Mouse (Mus musculus) retina, adult 2 months (tissue): ENCODE measurements around the gene Alkbh7.

Experiments
- DNase-seq: peaks from one replicate; pipeline ENCODE4 v3.0.0-alpha.2; 2012; ENCODE audit warnings: low read depth, low spot score

Alkbh7 gene

DNA sequence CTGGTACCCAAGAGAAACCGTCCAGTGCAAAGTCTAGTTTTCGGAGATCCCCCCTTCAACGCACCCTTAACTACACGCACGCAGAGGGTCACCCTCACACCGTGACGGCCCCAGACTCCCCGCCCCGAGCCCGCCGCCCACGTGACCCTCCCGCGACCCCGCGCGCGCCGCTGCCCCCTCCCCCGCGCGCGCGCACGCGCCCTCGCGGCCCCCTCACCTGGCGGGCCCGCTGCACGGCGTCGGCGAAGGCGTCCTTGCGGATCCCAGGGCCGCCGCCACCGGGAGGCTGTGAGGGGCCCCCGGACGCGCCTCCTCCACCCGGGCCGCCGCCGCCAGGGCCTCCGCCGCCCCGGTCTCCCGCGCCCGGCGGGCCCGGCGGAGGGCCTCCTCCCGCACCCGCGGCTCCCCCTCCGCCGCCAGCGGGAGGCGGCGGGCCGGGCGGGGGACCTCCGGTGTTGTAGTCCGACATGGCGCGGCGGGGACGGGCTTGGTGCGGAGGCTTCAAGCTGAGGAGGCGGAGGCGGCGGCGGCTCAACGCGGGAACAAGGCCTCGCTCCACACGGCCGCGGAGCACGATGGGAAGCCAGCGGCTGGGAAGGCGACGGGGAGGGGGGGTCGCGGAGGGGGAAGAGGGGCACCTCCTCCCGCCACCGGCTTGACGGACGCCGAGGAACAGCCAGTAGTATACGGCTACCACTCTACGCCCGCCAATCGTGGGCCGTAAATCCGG, 34.0 kb downstream of the Alkbh7 start, which contains the start of gene Khsrp:
Khsrp (minus strand) TSS at position 592 of the 730 bp plus-strand sequence.
- DNase-seq = no peak

DNA sequence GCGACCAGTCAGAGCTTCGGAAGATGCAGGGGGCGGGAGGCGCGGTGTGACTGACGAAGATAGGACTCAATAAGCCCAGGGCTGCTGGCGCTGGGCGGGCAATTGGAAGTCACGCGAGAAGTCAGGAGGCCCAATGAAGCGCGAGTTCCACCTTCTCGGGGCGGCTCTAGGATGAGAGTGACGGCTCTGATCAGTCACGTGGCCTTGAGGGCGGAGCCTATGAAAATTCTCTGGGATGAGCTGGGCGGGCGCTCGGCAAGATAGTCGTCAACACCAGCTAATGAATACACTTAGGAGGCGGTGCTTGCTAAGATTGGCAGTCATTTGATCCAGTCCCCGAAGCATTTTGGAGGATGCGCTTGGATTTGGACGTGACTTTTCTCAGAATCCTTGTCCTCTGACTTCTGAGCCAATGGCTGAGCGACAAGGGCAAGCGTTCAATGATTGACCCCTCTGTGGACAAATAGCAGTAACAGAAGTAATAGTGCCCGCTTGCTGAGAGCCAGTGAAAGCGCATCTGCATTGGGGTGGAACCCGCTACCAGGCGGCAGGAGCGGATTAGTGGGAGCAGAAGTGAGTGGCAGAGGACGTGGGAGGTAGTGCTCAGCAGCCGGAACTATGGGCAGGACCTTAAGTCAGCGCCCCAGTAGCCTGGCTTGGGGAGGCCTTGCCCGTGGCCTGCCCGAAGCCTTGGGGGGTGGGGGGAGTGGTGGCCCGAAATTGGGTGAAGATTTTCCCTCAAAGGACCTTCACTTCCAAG, 34.7 kb downstream of the Alkbh7 start:
- peak; percentile 100 for DNase-seq

DNA sequence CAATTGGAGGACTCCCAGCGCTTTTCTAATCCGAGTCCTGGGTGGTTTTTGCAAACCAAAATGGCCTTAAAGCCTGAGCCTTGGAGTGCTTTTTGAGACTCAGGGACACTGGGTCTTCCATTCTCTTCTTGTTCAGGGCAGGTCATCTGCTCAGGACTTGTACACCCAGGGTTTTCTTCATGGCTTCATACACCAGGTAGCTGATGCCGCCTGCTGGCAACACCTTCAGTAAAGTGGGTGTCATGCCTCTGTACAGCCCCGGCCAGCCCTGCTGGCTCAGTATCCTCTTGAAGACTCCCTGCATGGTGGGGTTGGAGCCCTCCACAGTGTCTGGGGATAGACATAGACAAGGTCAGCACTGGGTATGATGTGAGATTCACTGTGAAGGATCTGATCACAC, 35.7 kb downstream of the Alkbh7 start:
- DNase-seq = no peak

DNA sequence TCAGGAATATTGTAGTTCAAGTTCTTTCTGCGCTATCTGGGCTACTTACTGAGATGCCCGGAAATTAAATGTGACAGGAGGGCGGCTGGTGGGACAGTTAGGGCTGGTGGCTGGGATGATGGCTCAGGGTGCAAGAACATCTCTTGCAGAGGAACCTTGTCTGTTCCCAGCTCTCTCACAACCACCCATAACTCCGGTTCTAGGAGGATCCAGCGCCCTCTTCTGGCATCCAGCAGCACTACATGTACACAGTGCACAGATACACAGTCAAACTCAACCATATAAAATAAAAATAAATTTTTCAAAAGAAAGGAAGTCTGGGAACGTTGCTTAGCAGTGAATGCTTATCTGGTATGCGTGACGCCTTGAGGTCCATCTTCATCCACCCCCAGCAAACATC, 41.8 kb downstream of the Alkbh7 start:
- no peak for DNase-seq

DNA sequence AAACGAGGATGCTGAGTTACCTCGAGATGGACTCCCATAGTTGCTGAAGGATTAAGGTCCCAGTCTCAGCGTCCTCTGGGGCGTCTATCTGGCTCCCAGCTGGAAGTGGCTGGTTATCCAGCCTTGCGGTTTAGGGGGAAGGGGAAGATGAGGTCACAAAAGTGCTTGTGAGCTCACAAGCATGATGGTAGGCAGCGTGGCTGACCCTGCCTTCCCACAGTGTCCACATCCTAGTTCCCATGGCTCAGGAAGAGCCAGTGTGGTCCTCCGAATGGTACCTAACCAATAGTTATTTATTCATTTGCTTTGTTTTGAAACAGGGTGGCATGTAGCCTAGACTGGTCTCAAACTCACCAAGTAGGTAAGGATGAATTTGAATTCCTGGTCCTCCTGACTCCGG, 44.4 kb downstream of the Alkbh7 start, which contains the start of gene Slc25a41:
Slc25a41 (minus strand) TSS at position 101 of the 400 bp plus-strand sequence.
- no peak for DNase-seq

DNA sequence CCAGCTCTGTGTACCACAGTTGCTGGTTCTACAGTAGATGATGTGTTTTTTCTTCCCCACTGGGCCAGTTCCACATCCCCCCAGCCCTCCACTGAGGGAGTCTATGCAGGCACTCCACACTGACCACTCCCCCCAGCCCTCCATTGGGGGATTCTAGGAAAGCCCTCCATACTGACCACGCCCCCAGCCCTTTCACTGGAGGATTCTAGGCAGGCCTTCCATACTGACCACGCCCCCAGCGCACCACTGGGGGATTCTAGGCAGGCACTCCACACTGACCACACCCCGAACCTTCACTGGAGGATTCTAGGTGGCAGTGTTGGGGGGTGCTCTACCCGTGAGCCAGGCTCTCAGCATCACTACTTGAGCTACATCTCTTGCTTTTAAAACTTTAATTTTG, 50.3 kb downstream of the Alkbh7 start:
- DNase-seq = no peak

DNA sequence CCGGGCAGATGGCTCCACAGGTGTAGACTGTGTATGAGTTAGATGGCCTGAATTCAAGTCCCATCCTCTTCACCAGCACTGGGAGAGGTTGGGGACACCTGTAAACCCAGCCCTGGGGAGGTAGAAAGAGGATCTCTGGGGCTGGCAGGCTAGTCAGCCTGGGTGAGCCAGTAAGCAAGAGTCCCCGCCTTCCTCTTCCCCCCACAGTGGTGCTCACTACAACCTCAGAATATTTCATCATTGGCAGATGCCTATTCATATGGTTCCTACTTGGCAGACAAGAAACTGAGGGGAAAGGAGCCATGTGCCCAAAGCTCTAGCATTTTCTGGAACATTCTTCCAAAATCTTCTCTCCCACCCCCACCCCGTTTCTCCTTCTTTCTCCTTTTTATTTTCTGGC, 51.7 kb downstream of the Alkbh7 start:
- no peak for DNase-seq
